Mouse (Mus musculus): Measurements from ENCODE around the gene Klhl31. TPM values are rescaled to one million over a fixed set of nuclear protein-coding genes. Genes with fewer than 3 reads are reported as not detected.

Gene Klhl31
- polyA plus RNA-seq, 1 experiment: 0.75 TPM

- Histone ChIP-seq H3K4me1 (replicated peaks; ENCODE audit: control insufficient read depth, insufficient read depth, low read length) (no peaks in the 10 kb centered on the region), H3K27ac (ENCODE audit: control insufficient read depth, insufficient read depth, low read length) (no peak overlapping the region), H3K4me3 (ENCODE audit: control insufficient read depth, insufficient read depth, low read length) (no peak overlapping the region), H3K27me3 (ENCODE audit: control insufficient read depth, insufficient read depth, low read length) (no peaks in the 10 kb centered on the region), H3K36me3 (ENCODE audit: control insufficient read depth, insufficient read depth, low read length) (no peaks in the 10 kb centered on the region)
- no peak for DNase-seq
- WGBS: 92% methylated on average over 2 of the region's 2 CpGs
- TF ChIP-seq CTCF (IDR thresholded peaks at IDR 0.05; ENCODE audit: borderline replicate concordance, control insufficient read depth, extremely low read depth, insufficient read depth, low read length, poor library complexity) (no peak), POLR2A (IDR thresholded peaks at IDR 0.05; ENCODE audit: control insufficient read depth, extremely low read depth, insufficient read depth, low read length, poor library complexity) (no peak)
Observed at GRCm38 (mm10) chr9:77673986-77674385, 37.7 kb downstream of the Klhl31 start.

DNA sequence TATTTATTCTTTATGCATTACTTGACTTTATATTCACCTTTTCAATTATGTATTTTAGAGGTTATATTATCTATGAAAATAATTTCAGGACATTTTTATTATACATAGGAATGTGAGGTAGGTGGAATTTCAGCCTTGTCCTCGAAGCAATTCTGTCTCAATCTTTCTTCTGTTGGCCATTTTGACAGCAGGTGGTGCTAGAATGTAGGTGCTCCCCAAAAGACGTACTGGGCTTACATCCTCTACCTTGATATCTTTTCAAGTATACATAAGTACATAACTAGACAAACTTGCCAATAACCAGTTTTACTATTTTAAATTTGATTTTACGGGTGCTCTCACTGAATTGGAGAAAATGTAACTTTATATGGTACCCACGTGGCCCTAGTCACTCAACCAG is 48.6 kb downstream of the Klhl31 start:
- Histone ChIP-seq H3K27ac (ENCODE audit: control insufficient read depth, insufficient read depth, low read length) (no peak overlapping the region), H3K36me3 (ENCODE audit: control insufficient read depth, insufficient read depth, low read length) (no peaks in the 10 kb centered on the region), H3K4me3 (ENCODE audit: control insufficient read depth, insufficient read depth, low read length) (no peak overlapping the region), H3K4me1 (replicated peaks; ENCODE audit: control insufficient read depth, insufficient read depth, low read length) (peaks cover 3% of the 10 kb centered on the region), H3K27me3 (ENCODE audit: control insufficient read depth, insufficient read depth, low read length) (no peaks in the 10 kb centered on the region)
- TF ChIP-seq POLR2A (IDR thresholded peaks at IDR 0.05; ENCODE audit: control insufficient read depth, extremely low read depth, insufficient read depth, low read length, poor library complexity) (no peak), CTCF (IDR thresholded peaks at IDR 0.05; ENCODE audit: borderline replicate concordance, control insufficient read depth, extremely low read depth, insufficient read depth, low read length, poor library complexity) (no peak)
- WGBS: 84% methylated on average over 4 of the region's 4 CpGs
- DNase-seq: no peak

DNA sequence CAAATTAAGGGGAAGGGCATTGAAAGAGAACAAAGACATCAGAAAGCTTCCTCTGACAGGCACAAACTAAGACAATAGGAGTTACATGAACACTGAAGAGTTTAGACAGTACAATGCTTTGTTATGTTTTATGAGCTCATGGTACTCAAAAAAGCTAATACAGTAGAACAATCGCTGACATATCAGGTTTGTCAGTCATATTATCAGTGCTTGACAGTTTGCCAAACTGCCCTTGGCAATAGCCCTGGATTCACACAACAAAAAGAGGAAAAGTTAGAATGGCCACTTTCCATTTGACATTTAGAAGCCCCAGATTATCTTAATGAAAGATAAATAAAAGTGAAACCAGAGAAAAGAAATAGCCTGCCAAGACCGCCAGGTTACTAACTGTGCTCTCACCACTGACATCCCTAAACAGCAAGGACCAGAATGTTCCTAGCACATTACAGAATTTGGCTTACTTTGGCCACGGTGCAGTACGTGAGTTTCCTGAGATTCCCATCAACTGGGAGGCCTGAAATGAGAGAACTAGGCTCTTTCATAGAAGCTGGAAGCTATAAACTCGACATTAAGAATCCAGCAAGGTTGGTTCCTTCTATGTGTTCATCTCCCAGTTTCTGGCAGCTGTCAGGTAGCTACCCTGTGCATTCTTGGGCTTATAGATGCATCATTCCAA is 49.7 kb downstream of the Klhl31 start:
- H3K27me3 ChIP-seq (ENCODE audit: control insufficient read depth, insufficient read depth, low read length): no peaks in the 10 kb centered on the region
- DNase-seq: no peak
- WGBS: 87% methylated on average over 5 of the region's 5 CpGs
- no peak overlapping the region for H3K4me3 ChIP-seq (ENCODE audit: control insufficient read depth, insufficient read depth, low read length)
- TF ChIP-seq CTCF (IDR thresholded peaks at IDR 0.05; ENCODE audit: borderline replicate concordance, control insufficient read depth, extremely low read depth, insufficient read depth, low read length, poor library complexity): no peak
- peaks cover 3% of the 10 kb centered on the region for H3K4me1 ChIP-seq (replicated peaks; ENCODE audit: control insufficient read depth, insufficient read depth, low read length)
- H3K27ac ChIP-seq (ENCODE audit: control insufficient read depth, insufficient read depth, low read length): no peak overlapping the region
- no peaks in the 10 kb centered on the region for H3K36me3 ChIP-seq (ENCODE audit: control insufficient read depth, insufficient read depth, low read length)

- no peak overlapping the region for H3K4me3 ChIP-seq (ENCODE audit: control insufficient read depth, insufficient read depth, low read length)
- no peak overlapping the region for H3K27ac ChIP-seq (ENCODE audit: control insufficient read depth, insufficient read depth, low read length)
- DNase-seq: no peak
- H3K4me1 ChIP-seq (replicated peaks; ENCODE audit: control insufficient read depth, insufficient read depth, low read length): no peaks in the 10 kb centered on the region
- H3K36me3 ChIP-seq (ENCODE audit: control insufficient read depth, insufficient read depth, low read length): no peaks in the 10 kb centered on the region
- no peaks in the 10 kb centered on the region for H3K27me3 ChIP-seq (ENCODE audit: control insufficient read depth, insufficient read depth, low read length)
- TF ChIP-seq CTCF (IDR thresholded peaks at IDR 0.05; ENCODE audit: borderline replicate concordance, control insufficient read depth, extremely low read depth, insufficient read depth, low read length, poor library complexity) (no peak), POLR2A (IDR thresholded peaks at IDR 0.05; ENCODE audit: control insufficient read depth, extremely low read depth, insufficient read depth, low read length, poor library complexity) (no peak)
- WGBS: 78% methylated on average over 7 of the region's 7 CpGs
Observed at GRCm38 (mm10) chr9:77692707-77693106, 56.4 kb downstream of the Klhl31 start.

GRCm38 (mm10) chr9:77693405-77693804 is 57.1 kb downstream of the Klhl31 start:
- TF ChIP-seq POLR2A (IDR thresholded peaks at IDR 0.05; ENCODE audit: control insufficient read depth, extremely low read depth, insufficient read depth, low read length, poor library complexity): no peak
- no peak for TF ChIP-seq CTCF (IDR thresholded peaks at IDR 0.05; ENCODE audit: borderline replicate concordance, control insufficient read depth, extremely low read depth, insufficient read depth, low read length, poor library complexity)
- DNase-seq: no peak

GRCm38 (mm10) chr9:77695586-77695985 is 59.3 kb downstream of the Klhl31 start:
- no peaks in the 10 kb centered on the region for H3K4me1 ChIP-seq (replicated peaks; ENCODE audit: control insufficient read depth, insufficient read depth, low read length)
- H3K27me3 ChIP-seq (ENCODE audit: control insufficient read depth, insufficient read depth, low read length): no peaks in the 10 kb centered on the region
- 91% methylated on average over 5 of the region's 5 CpGs for WGBS
- no peak overlapping the region for H3K4me3 ChIP-seq (ENCODE audit: control insufficient read depth, insufficient read depth, low read length)
- no peak overlapping the region for H3K27ac ChIP-seq (ENCODE audit: control insufficient read depth, insufficient read depth, low read length)
- TF ChIP-seq CTCF (IDR thresholded peaks at IDR 0.05; ENCODE audit: borderline replicate concordance, control insufficient read depth, extremely low read depth, insufficient read depth, low read length, poor library complexity) (no peak), POLR2A (IDR thresholded peaks at IDR 0.05; ENCODE audit: control insufficient read depth, extremely low read depth, insufficient read depth, low read length, poor library complexity) (no peak)
- H3K36me3 ChIP-seq (ENCODE audit: control insufficient read depth, insufficient read depth, low read length): no peaks in the 10 kb centered on the region
- DNase-seq: no peak

More at GRCm38 (mm10) chr9:77693405-77693804, 57.1 kb downstream of the Klhl31 start:
- H3K27me3 ChIP-seq (ENCODE audit: control insufficient read depth, insufficient read depth, low read length): no peaks in the 10 kb centered on the region
- H3K36me3 ChIP-seq (ENCODE audit: control insufficient read depth, insufficient read depth, low read length): no peaks in the 10 kb centered on the region
- no peak overlapping the region for H3K4me3 ChIP-seq (ENCODE audit: control insufficient read depth, insufficient read depth, low read length)
- no peak overlapping the region for H3K27ac ChIP-seq (ENCODE audit: control insufficient read depth, insufficient read depth, low read length)
- 65% methylated on average over 1 of the region's 1 CpGs for WGBS
- no peaks in the 10 kb centered on the region for H3K4me1 ChIP-seq (replicated peaks; ENCODE audit: control insufficient read depth, insufficient read depth, low read length)

DNA sequence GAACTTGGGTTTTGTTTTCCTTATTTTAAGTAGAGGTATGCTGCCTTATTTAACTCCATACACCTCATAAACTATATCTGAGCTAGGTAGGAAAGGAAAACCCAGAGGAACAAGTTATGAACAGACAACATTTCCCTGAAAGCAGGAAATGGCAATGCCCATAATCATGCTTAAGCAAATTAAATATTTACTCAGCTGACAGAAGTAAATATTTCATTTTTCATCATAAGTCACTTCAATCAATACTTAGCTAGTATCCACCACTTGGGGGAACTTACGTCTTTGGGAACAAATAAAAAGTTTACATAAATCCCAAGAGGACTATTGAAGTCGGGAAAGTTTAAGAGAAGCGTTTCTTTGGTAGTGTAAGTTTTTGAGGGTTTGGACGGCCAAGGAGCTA is 67.2 kb downstream of the Klhl31 start:
- no peak for TF ChIP-seq POLR2A (IDR thresholded peaks at IDR 0.05; ENCODE audit: control insufficient read depth, extremely low read depth, insufficient read depth, low read length, poor library complexity)
- TF ChIP-seq CTCF (IDR thresholded peaks at IDR 0.05; ENCODE audit: borderline replicate concordance, control insufficient read depth, extremely low read depth, insufficient read depth, low read length, poor library complexity): no peak
- WGBS: 97% methylated on average over 4 of the region's 4 CpGs

More for the DNA sequence above, 67.2 kb downstream of the Klhl31 start:
- Histone ChIP-seq H3K27me3 (ENCODE audit: control insufficient read depth, insufficient read depth, low read length) (no peaks in the 10 kb centered on the region), H3K4me3 (ENCODE audit: control insufficient read depth, insufficient read depth, low read length) (no peak overlapping the region), H3K36me3 (ENCODE audit: control insufficient read depth, insufficient read depth, low read length) (no peaks in the 10 kb centered on the region), H3K27ac (ENCODE audit: control insufficient read depth, insufficient read depth, low read length) (no peak overlapping the region), H3K4me1 (replicated peaks; ENCODE audit: control insufficient read depth, insufficient read depth, low read length) (no peaks in the 10 kb centered on the region)
- no peak for DNase-seq

Measured in thymus, adult 2 months (tissue).